22 mouse cellular contexts compared by ENCODE assay signal in the genomic region with DNA sequence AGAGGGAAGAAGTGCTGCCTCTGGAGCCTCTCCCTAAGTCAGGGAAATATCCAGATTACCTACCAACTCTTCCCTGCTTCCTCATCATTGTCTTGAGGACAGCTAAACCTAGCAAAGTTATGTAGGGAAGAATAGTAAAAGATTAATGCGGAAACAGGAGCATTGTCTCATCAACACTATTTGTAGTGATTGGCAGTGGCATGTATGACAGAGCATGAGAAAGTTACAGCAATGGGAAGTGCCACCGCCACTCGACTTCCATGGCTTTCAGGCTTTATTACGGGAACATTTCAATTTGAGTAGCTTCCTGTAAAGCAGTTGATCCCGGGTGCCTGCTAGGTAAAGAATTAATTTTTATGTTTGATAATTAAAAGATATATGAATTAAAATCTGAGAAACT.
"Had no signal": no experiment of that assay in that cellular context is flagged by ENCODE, and none has a peak within 500 bp of the region (broad histone marks: within the 10 kb centered on the region; RNA-seq: fewer than 3 reads in every experiment).

No protein-coding gene starts in this region.

- H3K4me2 ChIP-seq: heart, embryonic 12.5 days; hindbrain, embryonic 13.5 days; hindbrain, embryonic 15.5 days; kidney, embryonic 15.5 days; limb, embryonic 12.5 days; liver, embryonic 11.5 days; liver, embryonic 13.5 days had no signal

- H3K4me1 ChIP-seq: heart, embryonic 10.5 days; heart, embryonic 12.5 days; hindbrain, embryonic 13.5 days; hindbrain, embryonic 15.5 days; liver, embryonic 13.5 days had no signal

- H3K36me3 ChIP-seq: heart, embryonic 10.5 days; heart, embryonic 12.5 days; kidney, embryonic 15.5 days; liver, embryonic 13.5 days had no signal

- DNase-seq: gastrocnemius, postnatal 14 days; gastrocnemius, postnatal 36 days; kidney, adult 11 months; kidney, adult 2 months; kidney, adult 9 months; kidney, postnatal 14 days; kidney, postnatal 4 days; liver; liver, embryonic 13.5 days had no signal

- H3K27me3 ChIP-seq: heart, embryonic 12.5 days; hindbrain, embryonic 13.5 days; hindbrain, embryonic 15.5 days; kidney, embryonic 15.5 days; limb, embryonic 12.5 days; liver, embryonic 13.5 days had no signal

- H3K27ac ChIP-seq: heart, embryonic 10.5 days; hindbrain, embryonic 13.5 days; hindbrain, embryonic 15.5 days; hindbrain, postnatal 0 days; kidney, embryonic 15.5 days; kidney, postnatal 0 days; layer of hippocampus, adult 2 months; left cerebral cortex, adult 2 months; limb, embryonic 10.5 days; limb, embryonic 12.5 days; liver, embryonic 13.5 days had no signal

- H3K9ac ChIP-seq: heart, embryonic 12.5 days; hindbrain, embryonic 13.5 days; hindbrain, embryonic 15.5 days; kidney, embryonic 15.5 days; limb, embryonic 12.5 days; liver, embryonic 13.5 days had no signal

- ATAC-seq: hindbrain, postnatal 0 days; intestine, embryonic 16.5 days had no signal

- H3K4me3 ChIP-seq: heart, embryonic 10.5 days; heart, embryonic 12.5 days; hindbrain, embryonic 13.5 days; hindbrain, embryonic 15.5 days; kidney, embryonic 15.5 days; layer of hippocampus, adult 2 months; left cerebral cortex, adult 2 months; limb, embryonic 10.5 days; limb, embryonic 12.5 days; liver, embryonic 13.5 days had no signal

- H3K9me3 ChIP-seq: heart, embryonic 10.5 days; heart, embryonic 12.5 days; hindbrain, embryonic 13.5 days; hindbrain, embryonic 15.5 days; kidney, embryonic 15.5 days; limb, embryonic 10.5 days; limb, embryonic 12.5 days; liver, embryonic 13.5 days had no signal
